Comparison of ENCODE assay signal across 13 mouse cellular contexts in the genomic region with DNA sequence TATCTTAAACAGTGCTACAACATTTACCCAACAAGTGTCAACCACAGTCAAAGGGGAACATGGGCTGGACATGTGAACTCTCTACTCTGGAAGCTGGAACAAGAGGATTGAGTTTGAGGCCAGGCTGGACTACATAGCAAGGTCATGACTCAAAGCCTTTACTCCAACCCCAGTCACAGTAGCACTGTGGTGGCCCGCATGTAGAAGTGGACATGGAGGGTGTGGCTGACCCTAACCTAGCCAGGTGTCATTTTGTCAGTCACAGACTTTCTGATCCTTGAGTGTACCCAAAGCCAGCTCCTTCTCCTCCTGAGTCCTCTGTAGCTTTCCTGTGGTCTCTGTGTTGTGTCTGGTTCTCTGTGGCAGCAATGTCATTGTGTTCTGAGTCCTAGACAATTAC.
"Had no signal": no experiment of that assay in that cellular context is flagged by ENCODE, and none has a peak within 500 bp of the region (broad histone marks: within the 10 kb centered on the region; RNA-seq: fewer than 3 reads in every experiment).

No protein-coding gene starts in this region.

- H3K27me3 ChIP-seq: liver, embryonic 13.5 days had no signal

- H3K36me3 ChIP-seq: liver, embryonic 13.5 days had no signal

- DNase-seq: kidney, postnatal 14 days; kidney, postnatal 4 days; layer of hippocampus, adult 9-11 months; layer of hippocampus, postnatal 36 days; liver, embryonic 13.5 days; lung, adult 2 months; lung, postnatal 14 days; lung, postnatal 4 days; midbrain, embryonic 14.5 days; thymus, adult 18-20 months; thymus, postnatal 36 days had no signal

- H3K4me3 ChIP-seq: left cerebral cortex, adult 2 months; liver, embryonic 13.5 days had no signal

- H3K9me3 ChIP-seq: liver, embryonic 13.5 days had no signal

- H3K9ac ChIP-seq: liver, embryonic 13.5 days had no signal

- H3K27ac ChIP-seq: left cerebral cortex, adult 2 months; liver, embryonic 13.5 days had no signal

- H3K4me2 ChIP-seq: liver, embryonic 13.5 days; midbrain, embryonic 11.5 days had no signal
